Mouse (Mus musculus) small intestine, adult 2 months (tissue): ENCODE results near the gene Uvrag. TPM values are rescaled to one million over a fixed set of nuclear protein-coding genes. Genes with fewer than 3 reads are reported as not detected.

ENCODE experiments used
- H3K27ac ChIP-seq: fragments of 200-500 bp; 2 replicates; pipeline ENCODE4 v1.5.1; 2012; ENCODE audit warnings: low read depth, low read length, control low read depth, inconsistent platforms; ENCODE audit not compliant: insufficient read depth
- H3K27me3 ChIP-seq: fragments of 200-500 bp; 2 replicates; pipeline ENCODE4 v1.6.1; 2012; ENCODE audit warnings: mild to moderate bottlenecking, moderate library complexity, low read length, inconsistent platforms; ENCODE audit not compliant: control insufficient read depth, insufficient read depth
- H3K36me3 ChIP-seq: fragments of 200-500 bp; 2 replicates; pipeline ENCODE4 v1.6.1; 2012; ENCODE audit warnings: mild to moderate bottlenecking, low read length, control low read depth, inconsistent platforms; ENCODE audit not compliant: control insufficient read depth, insufficient read depth
- H3K4me1 ChIP-seq: fragments of 200-500 bp; 2 replicates; pipeline ENCODE4 v1.6.1; 2012; ENCODE audit warnings: low read length, inconsistent platforms, mixed read lengths; ENCODE audit not compliant: control insufficient read depth, insufficient read depth, insufficient read length
- H3K4me3 ChIP-seq: fragments of 200-500 bp; 2 replicates; pipeline ENCODE4 v1.5.1; 2012; ENCODE audit warnings: low read depth, mild to moderate bottlenecking, control low read depth, inconsistent platforms, low read length, moderate library complexity
- CTCF ChIP-seq: fragments of 200-500 bp; IDR thresholded peaks from 2 replicates; pipeline ENCODE4 v1.5.1; 2012; ENCODE audit warnings: low read depth, mild to moderate bottlenecking, control low read depth, inconsistent platforms, low read length, moderate library complexity, mixed read lengths; ENCODE audit not compliant: insufficient replicate concordance, insufficient read length; ENCODE audit errors: extremely low read depth
- POLR2A ChIP-seq: fragments of 200-500 bp; IDR thresholded peaks from 2 replicates; pipeline ENCODE4 v1.6.1; 2012; ENCODE audit warnings: low read depth, mild to moderate bottlenecking, control low read depth, inconsistent platforms, low read length, moderate library complexity
- WGBS: fragments of 180-500 bp; shearing (Covaris S2); methylation state at CpG from one replicate; pipeline ENCODE4 v1.1.7; 2018; 5-methylcytosine and 5-hydroxymethylcytosine counted together
- polyA plus RNA-seq: library from polyadenylated mRNA; depleted of rRNA; stranded (reverse); fragments of >200 nt; gene quantifications from 2 replicates; pipeline ENCODE4 v1.2.3, GENCODE M21; 2012

Gene Uvrag
- polyA plus RNA-seq, 1 experiment, result 28.2 TPM

GRCm38 (mm10) chr7:99128965-99129364 is 12.0 kb downstream of the Uvrag start:
- TF ChIP-seq CTCF, result no peak
- TF ChIP-seq POLR2A, result no peak
- Histone ChIP-seq H3K4me3 (no peak overlapping the region), H3K36me3 (no peaks in the 10 kb centered on the region), H3K4me1 (peaks cover 20% of the 10 kb centered on the region), H3K27me3 (no peaks in the 10 kb centered on the region), H3K27ac (peak overlapping the region; percentile 20)
- 61% methylated on average over 8 of the region's 8 CpGs for WGBS

DNA sequence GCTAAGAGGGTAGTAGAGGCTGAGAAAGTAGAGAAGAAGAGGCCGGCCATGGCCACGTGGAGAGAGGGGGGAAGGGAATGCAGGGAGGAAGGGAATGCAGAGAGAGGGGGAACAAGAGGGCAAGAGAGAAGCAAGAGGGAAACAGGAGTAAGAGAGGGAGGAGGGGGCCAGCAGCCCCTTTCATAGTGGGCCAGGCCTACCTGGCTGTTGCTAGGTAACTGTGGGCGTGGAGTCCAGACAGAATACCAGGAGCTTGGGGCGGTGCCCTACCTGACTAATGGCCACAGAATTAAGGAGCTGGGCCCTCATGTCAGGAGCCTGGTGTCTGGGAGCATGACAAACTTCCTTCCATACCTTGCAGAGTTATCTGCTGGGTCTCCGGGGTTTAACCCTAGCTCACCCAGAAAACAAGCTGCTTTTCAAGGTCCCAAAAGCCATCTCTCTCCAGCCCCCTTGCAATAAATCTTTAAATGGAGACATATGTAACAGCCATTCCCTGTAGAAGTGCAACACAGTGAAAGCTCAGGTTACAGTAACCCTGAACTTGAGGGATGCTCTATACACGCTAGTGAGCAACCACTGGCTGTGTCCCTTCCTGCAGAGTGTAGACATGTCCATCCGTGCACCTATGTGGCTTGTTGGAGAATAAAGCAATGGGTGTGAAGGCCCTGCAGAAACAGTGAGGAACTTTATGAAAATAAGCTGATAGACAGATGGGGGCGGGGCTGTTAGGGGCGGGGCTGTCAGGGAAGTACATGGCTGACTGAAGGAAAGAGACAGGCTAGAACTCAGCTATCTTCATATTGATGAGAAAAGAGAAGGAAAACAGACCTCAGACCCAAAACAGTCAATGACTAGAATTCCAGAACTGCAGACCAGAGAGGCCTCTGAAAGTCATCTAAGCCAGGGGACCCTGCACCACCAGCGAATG is 12.7 kb downstream of the Uvrag start:
- H3K36me3 ChIP-seq, result no peaks in the 10 kb centered on the region
- 58% methylated on average over 10 of the region's 10 CpGs for WGBS
- peaks cover 20% of the 10 kb centered on the region for H3K4me1 ChIP-seq
- no peak for TF ChIP-seq POLR2A
- TF ChIP-seq CTCF, result no peak
- no peak overlapping the region for H3K4me3 ChIP-seq
- H3K27me3 ChIP-seq, result no peaks in the 10 kb centered on the region
- no peak overlapping the region; the same call in 1 of the 2 replicates for H3K27ac ChIP-seq

- Histone ChIP-seq H3K4me3 (no peak overlapping the region), H3K27me3 (no peaks in the 10 kb centered on the region), H3K27ac (no peak overlapping the region), H3K36me3 (no peaks in the 10 kb centered on the region), H3K4me1 (peaks cover 22% of the 10 kb centered on the region)
- TF ChIP-seq POLR2A (no peak), CTCF (no peak)
- 83% methylated on average over 8 of the region's 8 CpGs for WGBS
These were observed 14.9 kb downstream of the Uvrag start for GRCm38 (mm10) chr7:99126057-99126456.

- no peak overlapping the region for H3K4me3 ChIP-seq
- H3K36me3 ChIP-seq, result no peaks in the 10 kb centered on the region; the same call in 1 of the 2 replicates
- peaks cover 6% of the 10 kb centered on the region; the same call in 1 of the 2 replicates for H3K4me1 ChIP-seq
- WGBS, result 71% methylated on average over 5 of the region's 5 CpGs
- no peak overlapping the region for H3K27ac ChIP-seq
- TF ChIP-seq POLR2A (no peak), CTCF (no peak)
- no peaks in the 10 kb centered on the region for H3K27me3 ChIP-seq
These were observed 18.3 kb downstream of the Uvrag start for GRCm38 (mm10) chr7:99122651-99123050.

DNA sequence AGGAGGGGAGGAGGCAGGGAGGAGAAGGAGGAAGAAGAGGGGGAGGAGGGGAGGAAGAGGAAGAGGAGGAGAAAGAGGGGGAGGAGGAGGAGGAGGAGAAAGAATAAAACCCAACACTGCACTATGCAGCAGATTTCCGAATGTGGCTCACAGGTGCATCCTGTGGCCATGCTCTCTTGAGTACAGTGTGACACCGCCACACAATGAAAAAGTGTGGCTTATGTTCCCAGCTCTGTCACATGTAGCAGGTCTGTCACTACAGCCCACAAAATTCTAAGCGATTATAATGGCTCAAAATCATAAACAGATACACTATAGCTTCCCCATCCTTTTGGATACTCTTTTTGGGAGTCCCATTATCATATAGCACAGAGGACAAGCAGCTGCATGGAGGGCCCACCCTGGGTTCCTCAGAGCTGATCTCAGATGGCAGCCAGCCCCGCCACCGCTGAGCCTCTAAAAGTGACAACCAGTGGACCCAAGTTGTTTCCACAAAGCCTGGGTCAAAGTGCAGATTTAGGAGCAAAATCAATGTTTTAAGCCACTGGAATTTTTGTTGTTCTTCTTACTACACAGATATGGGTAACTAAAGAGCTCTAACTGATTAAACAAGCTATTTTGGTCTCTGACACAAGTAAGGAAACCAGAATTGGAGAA is 19.9 kb downstream of the Uvrag start:
- Histone ChIP-seq H3K27ac (no peak overlapping the region), H3K4me1 (peaks cover 2% of the 10 kb centered on the region; the same call in 1 of the 2 replicates), H3K27me3 (no peaks in the 10 kb centered on the region), H3K36me3 (no peaks in the 10 kb centered on the region; the same call in 1 of the 2 replicates), H3K4me3 (no peak overlapping the region)
- 75% methylated on average over 5 of the region's 5 CpGs for WGBS
- TF ChIP-seq CTCF, result no peak
- no peak for TF ChIP-seq POLR2A

DNA sequence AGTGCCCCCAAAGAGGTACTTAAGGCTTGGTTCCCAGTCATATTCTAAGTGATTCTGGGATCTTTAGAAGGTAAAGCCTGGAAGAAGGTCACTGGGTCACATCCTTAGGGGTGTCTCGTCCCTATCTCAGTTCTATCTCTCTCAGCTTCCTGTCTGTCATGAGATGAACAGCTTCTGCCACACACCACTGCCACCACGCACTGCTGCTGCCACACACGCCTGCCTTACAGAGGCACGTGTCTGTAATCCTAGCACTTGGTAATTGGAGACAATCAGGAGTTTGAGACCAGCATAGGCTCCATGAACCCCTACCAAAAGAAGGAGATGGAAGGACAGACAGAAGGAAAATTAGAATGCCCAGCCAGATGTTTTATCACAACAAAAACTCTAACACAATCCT is 20.9 kb downstream of the Uvrag start:
- TF ChIP-seq POLR2A, result no peak
- TF ChIP-seq CTCF, result no peak
- peaks cover 3% of the 10 kb centered on the region for H3K36me3 ChIP-seq
- peaks cover 2% of the 10 kb centered on the region; the same call in 1 of the 2 replicates for H3K4me1 ChIP-seq
- WGBS, result 78% methylated on average over 4 of the region's 4 CpGs
- no peak overlapping the region for H3K27ac ChIP-seq
- no peak overlapping the region for H3K4me3 ChIP-seq
- no peaks in the 10 kb centered on the region for H3K27me3 ChIP-seq

GRCm38 (mm10) chr7:99116781-99117180 is 24.2 kb downstream of the Uvrag start:
- Histone ChIP-seq H3K27ac (no peak overlapping the region), H3K4me1 (peaks cover 10% of the 10 kb centered on the region), H3K4me3 (no peak overlapping the region), H3K27me3 (no peaks in the 10 kb centered on the region), H3K36me3 (peaks cover 3% of the 10 kb centered on the region)
- WGBS, result 43% methylated on average over 3 of the region's 3 CpGs
- TF ChIP-seq CTCF (no peak), POLR2A (no peak)
